Comparison of ENCODE assay signal across 28 mouse cellular contexts in genomic region chr3:51939054-51939453, GRCm38 (mm10).
DNase-seq lines count a peak whose midpoint lies in the region; ATAC-seq and TF ChIP-seq lines count a peak whose summit lies in the region.
"Had no signal": no experiment of that assay in that cellular context is flagged by ENCODE, and none has a peak within 500 bp of the region (broad histone marks: within the 10 kb centered on the region; RNA-seq: fewer than 3 reads in every experiment).

No protein-coding gene starts in this region.

- peaks cover 4% of the 10 kb centered on the region; the same call in 1 of the 2 replicates for H3K36me3 ChIP-seq in forebrain, embryonic 10.5 days (replicated peaks)
- H3K36me3 ChIP-seq in forebrain, embryonic 15.5 days, result no peaks in the 10 kb centered on the region
- H3K36me3 ChIP-seq: embryonic facial prominence, embryonic 12.5 days; embryonic facial prominence, embryonic 15.5 days; forebrain, embryonic 12.5 days; heart, embryonic 12.5 days; heart, embryonic 15.5 days had no signal

- no peaks in the 10 kb centered on the region for H3K9me3 ChIP-seq in forebrain, embryonic 10.5 days
- H3K9me3 ChIP-seq in forebrain, embryonic 15.5 days, result no peaks in the 10 kb centered on the region
- H3K9me3 ChIP-seq: embryonic facial prominence, embryonic 12.5 days; embryonic facial prominence, embryonic 15.5 days; forebrain, embryonic 12.5 days; heart, embryonic 12.5 days; heart, embryonic 15.5 days had no signal

- no peak overlapping the region for H3K4me3 ChIP-seq in forebrain, embryonic 10.5 days
- H3K4me3 ChIP-seq in forebrain, embryonic 15.5 days, result no peak overlapping the region
- no peak overlapping the region for H3K4me3 ChIP-seq in left cerebral cortex, adult 2 months
- H3K4me3 ChIP-seq: embryonic facial prominence, embryonic 12.5 days; embryonic facial prominence, embryonic 15.5 days; forebrain, embryonic 12.5 days; heart, embryonic 12.5 days; heart, embryonic 15.5 days had no signal

- no peak for DNase-seq in forebrain, embryonic 10.5 days (ENCODE audit: extremely low spot score, low spot score)
- DNase-seq in frontal cortex, postnatal 14 days (ENCODE audit: low spot score in 2 of 2), result no peak
- no peak for DNase-seq in heart, adult 11 months
- DNase-seq in left cerebral cortex, adult 2 months (ENCODE audit: extremely low spot score in 1 of 2, low spot score in 2 of 2), result no peak
- DNase-seq: adrenal gland, postnatal 10 days; adrenal gland, postnatal 36 days; B cell, adult 2 months; cerebellum, adult 18-20 months; cerebellum, adult 9-10 months; cerebellum, postnatal 14 days; gastrocnemius, postnatal 25 days; heart, postnatal 10 days; heart, postnatal 36 days had no signal

- intact Hi-C loops in left cerebral cortex, adult 2 months (cut with DNase I), result no loop called here

- no peak overlapping the region for H3K4me2 ChIP-seq in forebrain, embryonic 15.5 days (replicated peaks)
- H3K4me2 ChIP-seq: embryonic facial prominence, embryonic 12.5 days; embryonic facial prominence, embryonic 15.5 days; forebrain, embryonic 12.5 days; heart, embryonic 12.5 days; heart, embryonic 15.5 days; hindbrain, embryonic 14.5 days had no signal

- no peaks in the 10 kb centered on the region for H3K27me3 ChIP-seq in forebrain, embryonic 10.5 days (ENCODE audit: poor library complexity, severe bottlenecking)
- no peaks in the 10 kb centered on the region for H3K27me3 ChIP-seq in forebrain, embryonic 15.5 days
- H3K27me3 ChIP-seq: embryonic facial prominence, embryonic 12.5 days; embryonic facial prominence, embryonic 15.5 days; forebrain, embryonic 12.5 days; heart, embryonic 12.5 days; heart, embryonic 15.5 days; Patski had no signal

- no peak for TF ChIP-seq CTCF in left cerebral cortex, adult 2 months (IDR thresholded peaks at IDR 0.05)

- H3K27ac ChIP-seq in forebrain, embryonic 10.5 days, result peak overlapping the region; percentile 22; the same call in 1 of the 2 replicates
- no peak overlapping the region for H3K27ac ChIP-seq in forebrain, embryonic 15.5 days (replicated peaks)
- H3K27ac ChIP-seq in left cerebral cortex, adult 2 months, result no peak overlapping the region
- H3K27ac ChIP-seq: embryonic facial prominence, embryonic 12.5 days; embryonic facial prominence, embryonic 15.5 days; forebrain, embryonic 12.5 days; heart, embryonic 15.5 days; hindbrain, embryonic 14.5 days; hindbrain, postnatal 0 days had no signal

- ATAC-seq in forebrain, embryonic 15.5 days (replicated peaks), result no peak
- ATAC-seq in common myeloid progenitor, adult 5-6 weeks (replicated peaks; ENCODE audit: low read depth, poor library complexity, severe bottlenecking), result peak; percentile 84
- peak; percentile 59 for ATAC-seq in megakaryocyte, adult 5-6 weeks (ENCODE audit: poor library complexity, severe bottlenecking)
- ATAC-seq in monocyte, adult 5-6 weeks (replicated peaks; ENCODE audit: insufficient number of reproducible peaks, low FRiP score, low TSS enrichment, poor library complexity, severe bottlenecking), result 0 out of 2 replicates have a peak, but pooled peaks have one; percentile 31
- ATAC-seq: forebrain, embryonic 16.5 days; hindbrain, postnatal 0 days; inflammation-experienced regulatory T-cells, adult 6 months; intestine, embryonic 16.5 days; Patski had no signal

- H3K4me1 ChIP-seq in forebrain, embryonic 10.5 days, result peaks cover 17% of the 10 kb centered on the region
- no peaks in the 10 kb centered on the region for H3K4me1 ChIP-seq in forebrain, embryonic 15.5 days
- H3K4me1 ChIP-seq: embryonic facial prominence, embryonic 12.5 days; embryonic facial prominence, embryonic 15.5 days; heart, embryonic 15.5 days had no signal

- WGBS in forebrain, embryonic 10.5 days, result 87% methylated on average over 5 of the region's 5 CpGs
- WGBS in forebrain, embryonic 15.5 days, result 87% methylated on average over 5 of the region's 5 CpGs

- H3K9ac ChIP-seq in forebrain, embryonic 15.5 days (replicated peaks), result no peak overlapping the region
- H3K9ac ChIP-seq: embryonic facial prominence, embryonic 12.5 days; embryonic facial prominence, embryonic 15.5 days; forebrain, embryonic 12.5 days; heart, embryonic 12.5 days; heart, embryonic 15.5 days; hindbrain, embryonic 14.5 days had no signal
